Comparison of ENCODE assay signal across 8 mouse cellular contexts in genomic region chr10:14207616-14208015, GRCm38 (mm10).
DNase-seq lines count a peak whose midpoint lies in the region; ATAC-seq and TF ChIP-seq lines count a peak whose summit lies in the region.

No protein-coding gene starts in this region.

- no peaks in the 10 kb centered on the region for H3K79me2 ChIP-seq in myocyte (ENCODE audit: control insufficient read depth, insufficient read depth)

- peak; percentile 100 for ATAC-seq in CD4-positive, CD25-positive, alpha-beta regulatory T cell, adult 4 months
- peak; percentile 69 for ATAC-seq in forebrain, postnatal 0 days
- ATAC-seq in midbrain, embryonic 13.5 days: no peak
- no peak for ATAC-seq in kidney, embryonic 14.5 days (ENCODE audit: low FRiP score, low TSS enrichment)

- no peaks in the 10 kb centered on the region for H3K36me3 ChIP-seq in forebrain, postnatal 0 days (ENCODE audit: insufficient read depth)
- no peaks in the 10 kb centered on the region for H3K36me3 ChIP-seq in myocyte (ENCODE audit: control insufficient read depth, insufficient read depth)
- no peaks in the 10 kb centered on the region for H3K36me3 ChIP-seq in midbrain, embryonic 13.5 days
- H3K36me3 ChIP-seq in kidney, embryonic 14.5 days (ENCODE audit: control insufficient read depth, insufficient read depth, low read length): no peaks in the 10 kb centered on the region

- H3K4me1 ChIP-seq in forebrain, postnatal 0 days (ENCODE audit: insufficient read depth): peaks cover 8% of the 10 kb centered on the region; the same call in 1 of the 2 replicates
- no peaks in the 10 kb centered on the region for H3K4me1 ChIP-seq in midbrain, embryonic 13.5 days (replicated peaks)
- no peaks in the 10 kb centered on the region for H3K4me1 ChIP-seq in kidney, embryonic 14.5 days (ENCODE audit: control insufficient read depth, insufficient read depth, low read length)

- no peak overlapping the region for H3K4me3 ChIP-seq in forebrain, postnatal 0 days (ENCODE audit: low read depth, low read length)
- no peak overlapping the region for H3K4me3 ChIP-seq in myocyte
- H3K4me3 ChIP-seq in midbrain, embryonic 13.5 days (replicated peaks): no peak overlapping the region
- no peak overlapping the region for H3K4me3 ChIP-seq in kidney, embryonic 14.5 days (ENCODE audit: low read length)

- no peak for TF ChIP-seq CTCF in forebrain, postnatal 0 days (IDR thresholded peaks at IDR 0.05; ENCODE audit: low read depth)

- no peak overlapping the region for H3K9ac ChIP-seq in forebrain, postnatal 0 days
- H3K9ac ChIP-seq in midbrain, embryonic 13.5 days (replicated peaks): no peak overlapping the region
- H3K9ac ChIP-seq in kidney, embryonic 14.5 days (ENCODE audit: low read depth, low read length): no peak overlapping the region

- no peaks in the 10 kb centered on the region for H3K9me3 ChIP-seq in forebrain, postnatal 0 days (ENCODE audit: low read length)
- no peaks in the 10 kb centered on the region for H3K9me3 ChIP-seq in midbrain, embryonic 13.5 days
- H3K9me3 ChIP-seq in kidney, embryonic 14.5 days (ENCODE audit: control insufficient read depth, low read length): no peaks in the 10 kb centered on the region

- DNase-seq in heart, adult 8-10 months (ENCODE audit: low spot score): peak; percentile 61
- DNase-seq in heart, postnatal 14 days: no peak
- peak; percentile 64 for DNase-seq in forebrain, postnatal 0 days
- DNase-seq in adrenal gland, postnatal 4 days (ENCODE audit: low spot score in 2 of 2): no peak

- no peak for TF ChIP-seq POLR2A in myocyte (IDR thresholded peaks at IDR 0.05; ENCODE audit: insufficient read length, low read depth)

- H3K27ac ChIP-seq in forebrain, postnatal 0 days (ENCODE audit: low read depth, low read length): peak overlapping the region; percentile 58
- no peak overlapping the region for H3K27ac ChIP-seq in midbrain, embryonic 13.5 days
- H3K27ac ChIP-seq in kidney, embryonic 14.5 days (ENCODE audit: low read depth, low read length): no peak overlapping the region

- 33% methylated on average over 5 of the region's 5 CpGs for WGBS in forebrain, postnatal 0 days
- WGBS in midbrain, embryonic 13.5 days: 62% methylated on average over 5 of the region's 5 CpGs
- WGBS in kidney, embryonic 14.5 days: 63% methylated on average over 5 of the region's 5 CpGs

- H3ac ChIP-seq in myocyte (ENCODE audit: control insufficient read depth, insufficient read length): no peak overlapping the region

- no peak overlapping the region for H3K4me2 ChIP-seq in forebrain, postnatal 0 days (ENCODE audit: low read depth)
- peak overlapping the region; percentile 50 for H3K4me2 ChIP-seq in myocyte (ENCODE audit: low read depth)
- H3K4me2 ChIP-seq in midbrain, embryonic 13.5 days (replicated peaks): no peak overlapping the region
- no peak overlapping the region for H3K4me2 ChIP-seq in kidney, embryonic 14.5 days (replicated peaks; ENCODE audit: low read depth, low read length)

- intact Hi-C loops in heart, postnatal 14 days (cut with DNase I): loop anchor here (10.0 kb wide), 1 partner anchor 1193 kb away; no protein-coding TSS in a partner anchor

- no peaks in the 10 kb centered on the region for H3K27me3 ChIP-seq in forebrain, postnatal 0 days (ENCODE audit: insufficient read depth, low read length)
- no peaks in the 10 kb centered on the region for H3K27me3 ChIP-seq in myocyte (ENCODE audit: control insufficient read depth, insufficient read depth, insufficient read length)
- H3K27me3 ChIP-seq in midbrain, embryonic 13.5 days: no peaks in the 10 kb centered on the region
- H3K27me3 ChIP-seq in kidney, embryonic 14.5 days (ENCODE audit: control insufficient read depth, insufficient read depth, low read length): no peaks in the 10 kb centered on the region

TF ChIP-seq in myocyte, 11 proteins besides CTCF, POLR2A, EP300 and RAD21:
- TF ChIP-seq E2F4 (IDR thresholded peaks at IDR 0.05; ENCODE audit: insufficient read depth) (no peak), USF1 (IDR thresholded peaks at IDR 0.05; ENCODE audit: low read depth) (no peak), TCF12 (IDR thresholded peaks at IDR 0.05; ENCODE audit: insufficient read depth, poor library complexity, severe bottlenecking) (no peak), POLR2AphosphoS2 (IDR thresholded peaks at IDR 0.05; ENCODE audit: insufficient read length, low read depth) (no peak), MYOD1 (IDR thresholded peaks at IDR 0.05; ENCODE audit: control insufficient read depth in 1 of 3, insufficient read length in 2 of 3, low read depth in 2 of 3) (no peak), MAX (IDR thresholded peaks at IDR 0.05; ENCODE audit: low read depth) (no peak), REST (IDR thresholded peaks at IDR 0.05; ENCODE audit: insufficient read depth, insufficient read length) (no peak), CEBPB (IDR thresholded peaks at IDR 0.05; ENCODE audit: insufficient read depth, poor library complexity, severe bottlenecking) (no peak), TCF3 (IDR thresholded peaks at IDR 0.05; ENCODE audit: insufficient read length, low read depth) (no peak), MYOG (IDR thresholded peaks at IDR 0.05; ENCODE audit: control insufficient read depth in 1 of 3, insufficient read depth in 1 of 3, insufficient read length in 2 of 3, low read depth in 2 of 3) (no peak), SRF (IDR thresholded peaks at IDR 0.05; ENCODE audit: control insufficient read depth, insufficient read length, low read depth) (no peak)

Comparison
In these comparisons a context has a peak if more than half of its experiments do, and no peak if none do; other contexts are left out.
1. DNase-seq: peak in heart, adult 8-10 months (single experiment) and forebrain, postnatal 0 days (single experiment); none in heart, postnatal 14 days (0 of 2) and adrenal gland, postnatal 4 days (0 of 2).
2. ATAC-seq: peak in CD4-positive, CD25-positive, alpha-beta regulatory T cell, adult 4 months (single experiment) and forebrain, postnatal 0 days (single experiment); none in midbrain, embryonic 13.5 days (single experiment) and kidney, embryonic 14.5 days (single experiment).